Mouse (Mus musculus): ENCODE data around the gene Pf4.

DNA sequence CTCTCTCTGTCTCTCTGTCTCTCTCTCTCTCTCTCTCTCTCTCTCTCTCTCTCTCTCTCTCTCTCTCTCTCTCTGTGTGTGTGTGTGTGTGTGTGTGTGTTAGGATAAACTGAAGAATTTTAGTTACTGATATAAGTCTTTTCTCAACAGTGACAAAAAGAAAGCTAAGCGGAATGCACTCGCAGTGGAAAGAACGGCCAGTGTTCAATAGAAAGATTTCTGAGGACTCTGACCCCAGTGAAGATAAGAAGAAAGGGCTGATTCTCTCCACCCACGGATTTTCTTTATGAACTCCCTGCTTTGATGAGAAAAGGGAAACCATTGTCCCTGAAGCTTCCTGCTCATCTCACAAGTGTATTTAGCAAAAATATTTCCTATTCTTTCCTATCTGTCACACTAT lies 11.9 kb upstream of the Pf4 start:
- TF ChIP-seq CTCF (IDR thresholded peaks at IDR 0.05; ENCODE audit: control insufficient read depth, insufficient read depth, insufficient replicate concordance, low read depth, low read length), result no peak
- TF ChIP-seq POLR2A (IDR thresholded peaks at IDR 0.05; ENCODE audit: control insufficient read depth, low read depth, low read length), result no peak

Measured in testis, adult 2 months (tissue).